Mouse (Mus musculus) midbrain, embryonic 15.5 days (tissue): ENCODE results near the gene Phykpl. TPM values are rescaled to one million over a fixed set of nuclear protein-coding genes. Genes with fewer than 3 reads are reported as not detected.
"Not testable (repeated sequence)": the region's sequence is repeated elsewhere in the genome, so short reads cannot be mapped to it uniquely, and the experiment has no call there.

Source experiments
- ATAC-seq: fragments of 200-750 bp; cut with Nextera tagmentation; replicated peaks from 2 replicates; pipeline ENCODE4 v1.8.0; 2017; ENCODE audit warnings: moderate TSS enrichment
- H3K27ac ChIP-seq: fragments of 300-500 bp; sonication (generic); 2 replicates; pipeline ENCODE4 v1.5.1; 2015; ENCODE audit warnings: mild to moderate bottlenecking, inconsistent platforms
- H3K27me3 ChIP-seq: fragments of 300-500 bp; sonication (generic); replicated peaks from 2 replicates; pipeline ENCODE4 v1.6.1; 2015; ENCODE audit warnings: inconsistent platforms
- H3K36me3 ChIP-seq: fragments of 300-500 bp; sonication (generic); replicated peaks from 2 replicates; pipeline ENCODE4 v1.6.1; 2015; ENCODE audit warnings: inconsistent platforms
- H3K4me1 ChIP-seq: fragments of 300-500 bp; sonication (generic); 2 replicates; pipeline ENCODE4 v1.6.1; 2015; ENCODE audit warnings: inconsistent platforms
- H3K4me2 ChIP-seq: fragments of 300-500 bp; sonication (generic); 2 replicates; pipeline ENCODE4 v1.6.1; 2015; ENCODE audit warnings: inconsistent platforms, mild to moderate bottlenecking, moderate library complexity
- H3K4me3 ChIP-seq: fragments of 300-500 bp; sonication (generic); 2 replicates; pipeline ENCODE4 v1.5.1; 2015; ENCODE audit warnings: mild to moderate bottlenecking, inconsistent platforms
- H3K9ac ChIP-seq: fragments of 300-500 bp; sonication (generic); 2 replicates; pipeline ENCODE4 v1.6.1; 2015; ENCODE audit warnings: mild to moderate bottlenecking, inconsistent platforms
- H3K9me3 ChIP-seq: fragments of 300-500 bp; sonication (generic); 2 replicates; pipeline ENCODE4 v1.6.1; 2016; ENCODE audit warnings: inconsistent platforms
- WGBS: fragments of 180-500 bp; shearing (Covaris S2); methylation state at CpG from one replicate; pipeline ENCODE4 v1.1.7; 2015; ENCODE audit warnings: mixed read lengths; 5-methylcytosine and 5-hydroxymethylcytosine counted together
- polyA plus RNA-seq: library from polyadenylated mRNA; unstranded; fragments of >200 nt; fragmentation: Nextera tagmentation; extraction: Ambion mirVana; gene quantifications from 2 replicates; pipeline ENCODE4 v1.2.1, GENCODE M21; 2015

The Phykpl gene
- polyA plus RNA-seq, 1 experiment from 2014 or later: 9.7 TPM

DNA sequence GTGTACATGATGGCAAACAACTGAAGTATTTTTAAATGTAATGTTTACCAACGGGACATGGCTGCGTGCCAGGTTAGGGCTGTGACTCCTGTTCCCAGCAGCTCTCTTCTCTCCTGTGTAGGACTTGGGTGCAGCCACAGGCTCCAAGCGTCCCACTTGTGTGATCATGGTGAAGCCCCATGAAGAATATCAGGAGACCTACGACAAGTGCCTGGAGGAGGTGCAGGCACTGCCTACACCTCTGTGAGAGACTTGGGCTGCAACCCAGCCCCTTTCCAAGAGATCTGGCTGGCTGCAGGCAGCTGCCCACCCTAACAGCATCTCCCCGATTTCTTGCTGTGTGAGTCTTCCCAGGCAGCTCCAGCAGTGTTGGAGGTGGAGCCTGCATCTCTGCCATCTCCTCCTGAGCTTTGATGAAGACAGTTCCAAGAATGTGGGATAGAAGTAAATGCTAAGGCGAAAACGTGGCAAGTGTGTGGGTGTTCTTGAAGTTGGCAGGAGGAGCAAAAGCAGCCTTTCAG, 38.5 kb downstream of the Phykpl start:
- WGBS: 89% methylated on average over 7 of the region's 7 CpGs
- no peak for ATAC-seq
- no peak overlapping the region for H3K27ac ChIP-seq
- H3K4me1 ChIP-seq: peaks cover 21% of the 10 kb centered on the region
- no peak overlapping the region for H3K9ac ChIP-seq
- no peak overlapping the region for H3K4me2 ChIP-seq
- H3K27me3 ChIP-seq: no peaks in the 10 kb centered on the region
- peaks cover 47% of the 10 kb centered on the region for H3K36me3 ChIP-seq
- H3K9me3 ChIP-seq: no peaks in the 10 kb centered on the region
- no peak overlapping the region for H3K4me3 ChIP-seq

DNA sequence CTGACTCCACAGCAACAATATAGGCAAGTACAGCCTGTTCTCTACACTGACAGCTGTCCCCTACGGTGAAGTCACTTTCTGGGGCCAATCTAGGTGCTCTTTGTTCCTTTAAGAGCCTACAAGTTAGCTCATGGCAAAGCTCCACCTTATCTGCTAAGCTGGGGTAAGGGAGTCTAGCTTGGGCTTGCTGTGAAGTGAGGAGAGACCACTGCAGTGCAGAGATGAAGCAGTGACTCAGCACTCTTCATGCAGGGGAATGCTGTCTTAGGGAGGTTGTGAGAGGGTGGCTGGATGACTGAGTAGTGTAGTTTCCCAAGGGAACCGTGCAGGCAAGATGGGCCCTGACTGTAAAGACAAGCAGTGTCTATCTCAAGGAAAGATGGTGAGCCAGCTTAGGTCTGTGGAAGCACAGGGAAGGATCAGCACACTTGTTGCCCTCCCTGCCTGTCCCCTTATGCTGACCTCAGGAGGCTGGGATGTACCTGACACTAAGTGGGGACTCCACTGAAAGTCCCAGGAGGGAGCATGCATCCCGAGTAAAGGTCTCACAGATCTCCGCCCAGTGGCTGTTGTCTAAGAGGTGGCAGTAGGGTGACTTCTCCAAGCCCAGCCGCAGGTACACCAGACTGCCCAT, 40.7 kb downstream of the Phykpl start:
- Histone ChIP-seq H3K9me3 (no peaks in the 10 kb centered on the region), H3K36me3 (peaks cover 52% of the 10 kb centered on the region), H3K4me2 (no peak overlapping the region), H3K27me3 (no peaks in the 10 kb centered on the region), H3K9ac (no peak overlapping the region), H3K4me3 (no peak overlapping the region), H3K27ac (no peak overlapping the region), H3K4me1 (peaks cover 14% of the 10 kb centered on the region)
- WGBS: 86% methylated on average over 5 of the region's 5 CpGs
- no peak for ATAC-seq

DNA sequence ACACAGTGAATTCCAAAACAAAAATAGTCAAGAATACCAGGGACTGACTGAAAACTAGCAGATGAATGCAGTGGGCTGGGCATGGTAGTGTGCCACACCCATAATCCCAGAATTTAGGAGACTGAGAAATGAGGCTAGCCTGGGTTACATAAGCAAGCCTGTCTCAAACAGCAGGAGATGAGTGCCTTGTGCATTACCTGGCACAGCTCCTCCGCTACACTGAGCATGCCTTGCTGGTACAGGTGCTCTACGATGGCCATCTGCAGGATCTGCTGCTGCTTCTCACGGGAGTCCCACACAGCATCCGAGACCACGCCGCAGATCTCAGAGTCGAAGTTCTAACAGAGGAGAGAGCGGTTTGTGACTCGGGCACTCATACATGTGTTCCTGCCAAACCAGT, 42.9 kb downstream of the Phykpl start:
- Histone ChIP-seq H3K4me1 (peaks cover 4% of the 10 kb centered on the region; the same call in 1 of the 2 replicates), H3K27me3 (no peaks in the 10 kb centered on the region), H3K4me3 (no peak overlapping the region), H3K9me3 (no peaks in the 10 kb centered on the region), H3K36me3 (peaks cover 52% of the 10 kb centered on the region), H3K27ac (no peak overlapping the region), H3K9ac (no peak overlapping the region), H3K4me2 (no peak overlapping the region)
- WGBS: 93% methylated on average over 9 of the region's 9 CpGs
- no peak for ATAC-seq

DNA sequence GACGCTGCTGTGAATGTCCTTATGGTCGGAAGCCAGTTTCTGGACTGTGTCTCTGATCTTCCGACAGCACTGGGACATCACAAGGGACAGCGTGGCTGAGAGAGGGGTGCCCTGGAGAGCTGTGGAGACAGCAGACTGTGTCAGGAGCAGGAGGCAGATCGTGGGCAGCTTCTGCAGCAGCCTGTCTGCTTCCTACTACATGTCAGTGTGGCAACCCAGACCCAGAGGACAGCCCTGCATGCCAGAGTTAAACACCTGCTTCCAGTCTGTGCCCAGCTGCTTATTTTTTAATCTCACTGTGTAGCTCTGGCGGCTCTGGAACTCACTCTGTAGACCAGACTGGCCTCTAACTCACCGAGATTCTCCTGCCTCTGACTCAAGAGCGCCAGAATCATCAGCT, 43.4 kb downstream of the Phykpl start:
- ATAC-seq: no peak
- H3K4me1 ChIP-seq: peaks cover 7% of the 10 kb centered on the region; the same call in 1 of the 2 replicates

DNA sequence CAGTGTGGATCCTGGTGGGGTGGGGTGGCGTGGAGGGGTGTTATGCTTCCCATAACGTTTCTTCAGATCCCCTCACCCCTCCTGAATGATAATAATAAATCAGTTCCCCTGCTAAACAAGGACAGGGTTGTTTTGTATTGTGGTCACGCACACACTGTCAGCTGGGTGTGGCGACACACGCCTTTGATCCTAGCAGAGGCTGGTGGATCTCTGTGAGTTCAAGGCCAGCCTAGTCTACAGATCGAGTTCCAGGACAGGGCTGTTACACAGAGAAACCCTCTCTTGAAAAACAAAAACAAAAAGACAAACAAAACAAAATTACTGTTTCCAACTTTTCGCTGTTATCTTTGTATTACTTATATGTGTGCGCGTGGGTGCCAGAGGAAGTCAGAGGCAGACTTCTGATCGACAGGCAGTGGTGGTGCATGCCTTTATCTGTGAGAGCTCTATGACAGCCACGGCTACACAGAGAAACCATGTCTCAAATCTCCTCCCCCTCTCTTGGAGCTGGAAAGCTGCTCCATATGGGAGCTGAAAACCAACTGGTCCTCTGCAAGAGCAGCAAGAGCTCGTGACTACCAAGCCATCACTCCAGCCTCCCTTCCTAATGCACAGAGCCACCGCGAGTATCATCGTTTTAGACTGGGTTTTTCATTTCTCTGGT, 45.2 kb downstream of the Phykpl start:
- 83% methylated on average over 15 of the region's 15 CpGs for WGBS
- no peak overlapping the region for H3K27ac ChIP-seq
- no peak overlapping the region for H3K4me3 ChIP-seq
- peaks cover 30% of the 10 kb centered on the region for H3K36me3 ChIP-seq
- ATAC-seq: no peak
- no peak overlapping the region for H3K4me2 ChIP-seq
- H3K4me1 ChIP-seq: peaks cover 17% of the 10 kb centered on the region
- H3K9ac ChIP-seq: no peak overlapping the region
- H3K27me3 ChIP-seq: no peaks in the 10 kb centered on the region
- no peaks in the 10 kb centered on the region for H3K9me3 ChIP-seq

More for the DNA sequence above, 43.4 kb downstream of the Phykpl start:
- 88% methylated on average over 8 of the region's 8 CpGs for WGBS
- H3K4me3 ChIP-seq: no peak overlapping the region
- no peaks in the 10 kb centered on the region for H3K9me3 ChIP-seq
- no peak overlapping the region for H3K27ac ChIP-seq
- peaks cover 47% of the 10 kb centered on the region for H3K36me3 ChIP-seq
- no peak overlapping the region for H3K4me2 ChIP-seq
- H3K9ac ChIP-seq: no peak overlapping the region
- H3K27me3 ChIP-seq: no peaks in the 10 kb centered on the region

DNA sequence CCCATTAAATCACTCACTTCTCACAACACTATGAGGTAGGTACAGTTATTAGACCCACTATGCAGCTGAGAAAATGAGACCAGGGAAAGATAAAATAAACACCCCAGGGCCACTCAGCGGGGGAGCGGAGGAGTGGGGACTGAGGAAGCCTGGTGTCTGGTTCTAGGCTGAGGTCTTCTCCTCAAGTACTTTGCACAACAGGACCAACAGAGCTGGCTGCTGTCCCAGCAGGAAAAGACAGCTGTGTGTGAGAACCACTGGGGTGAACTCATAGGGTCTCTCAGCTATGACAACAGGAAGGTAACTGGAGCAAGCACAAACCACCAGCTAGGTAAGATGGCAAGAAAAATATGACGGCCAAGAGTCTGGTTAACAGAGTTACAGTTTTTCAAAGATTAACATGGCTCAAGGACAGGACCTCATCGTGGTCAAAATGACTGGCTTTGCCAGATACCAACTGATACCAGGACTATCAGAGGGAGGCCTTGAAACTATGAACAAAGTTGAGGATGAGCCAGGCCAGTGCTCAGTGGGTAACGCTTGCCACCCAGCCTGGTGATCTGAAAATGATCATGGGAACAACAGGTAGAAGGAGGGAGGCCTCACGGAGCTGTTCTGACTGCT, 47.7 kb downstream of the Phykpl start:
- 91% methylated on average over 6 of the region's 6 CpGs for WGBS
- Histone ChIP-seq H3K9me3 (no peaks in the 10 kb centered on the region), H3K27me3 (no peaks in the 10 kb centered on the region), H3K4me2 (no peak overlapping the region), H3K27ac (no peak overlapping the region), H3K4me3 (no peak overlapping the region), H3K4me1 (peaks cover 30% of the 10 kb centered on the region), H3K36me3 (peaks cover 13% of the 10 kb centered on the region; the same call in 1 of the 2 replicates), H3K9ac (no peak overlapping the region)
- ATAC-seq: no peak

DNA sequence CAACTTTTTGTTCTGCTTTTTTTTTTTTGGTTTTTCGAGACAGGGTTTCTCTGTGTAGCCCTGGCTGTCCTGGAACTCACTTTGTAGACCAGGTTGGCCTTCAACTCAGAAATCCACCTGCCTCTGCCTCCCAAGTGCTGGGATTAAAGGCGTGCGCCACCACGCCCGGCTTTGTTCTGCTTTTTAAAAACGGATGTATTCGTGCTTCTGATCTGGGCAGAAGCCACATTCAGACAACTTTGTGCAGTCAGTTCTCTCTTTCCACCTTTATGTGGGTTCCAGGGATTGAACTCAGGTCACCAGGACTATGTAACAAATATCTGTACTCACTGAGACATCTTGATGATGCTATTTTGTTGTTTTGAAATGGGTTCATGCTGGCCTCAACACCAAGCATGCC, 48.6 kb downstream of the Phykpl start:
- H3K9me3 ChIP-seq, H3K36me3 ChIP-seq, H3K4me2 ChIP-seq, H3K27me3 ChIP-seq, H3K4me3 ChIP-seq, ATAC-seq, H3K9ac ChIP-seq, H3K27ac ChIP-seq: not testable (repeated sequence)
- H3K4me1 ChIP-seq: peaks cover 35% of the 10 kb centered on the region
- WGBS: 95% methylated on average over 7 of the region's 7 CpGs

DNA sequence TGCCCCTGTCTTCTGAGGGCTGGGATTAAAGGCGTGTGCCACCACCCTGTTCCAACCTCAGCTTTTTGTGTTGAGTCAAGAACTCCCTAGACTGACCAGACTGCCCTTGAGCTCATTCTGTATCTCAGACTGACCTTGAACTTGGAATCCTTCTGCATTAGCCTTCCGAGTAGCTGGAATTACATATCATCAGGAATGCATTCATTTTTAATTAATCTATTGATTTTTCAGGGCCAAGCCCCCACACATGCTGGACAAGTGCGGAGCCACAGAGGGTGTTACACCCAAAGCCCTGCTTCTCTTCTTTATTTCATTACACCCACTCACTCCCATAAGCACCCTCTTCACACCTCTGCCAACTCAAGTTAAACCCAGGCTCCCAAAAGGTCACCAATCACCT, 49.2 kb downstream of the Phykpl start:
- H3K27ac ChIP-seq: no peak overlapping the region
- peaks cover 35% of the 10 kb centered on the region for H3K4me1 ChIP-seq
- 92% methylated on average over 3 of the region's 3 CpGs for WGBS
- H3K9me3 ChIP-seq: no peaks in the 10 kb centered on the region
- no peak overlapping the region for H3K4me3 ChIP-seq
- H3K9ac ChIP-seq: no peak overlapping the region
- peaks cover 10% of the 10 kb centered on the region for H3K27me3 ChIP-seq
- H3K4me2 ChIP-seq: no peak overlapping the region
- no peaks in the 10 kb centered on the region for H3K36me3 ChIP-seq
- ATAC-seq: no peak

DNA sequence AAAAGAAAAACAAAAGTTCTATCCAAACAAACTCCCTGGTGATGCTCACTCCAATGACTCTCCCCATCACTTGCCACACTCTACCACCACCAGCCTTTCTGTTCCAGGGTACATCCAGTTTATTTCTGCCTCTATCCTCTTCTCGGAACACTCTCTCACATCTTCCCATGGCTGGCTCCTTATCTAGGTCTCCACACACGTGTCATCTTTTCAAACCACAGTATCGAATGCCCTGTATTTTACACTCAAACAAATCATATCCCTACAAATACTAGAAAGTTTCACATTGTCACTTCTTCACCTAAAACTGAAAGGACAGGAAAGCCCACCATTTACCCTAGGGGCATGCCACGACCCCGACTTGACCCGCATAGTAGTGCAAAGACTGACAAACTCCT, 50.6 kb downstream of the Phykpl start:
- WGBS: 25% methylated on average over 6 of the region's 6 CpGs
- H3K27ac ChIP-seq: peak overlapping the region; percentile 88
- ATAC-seq: no peak

DNA sequence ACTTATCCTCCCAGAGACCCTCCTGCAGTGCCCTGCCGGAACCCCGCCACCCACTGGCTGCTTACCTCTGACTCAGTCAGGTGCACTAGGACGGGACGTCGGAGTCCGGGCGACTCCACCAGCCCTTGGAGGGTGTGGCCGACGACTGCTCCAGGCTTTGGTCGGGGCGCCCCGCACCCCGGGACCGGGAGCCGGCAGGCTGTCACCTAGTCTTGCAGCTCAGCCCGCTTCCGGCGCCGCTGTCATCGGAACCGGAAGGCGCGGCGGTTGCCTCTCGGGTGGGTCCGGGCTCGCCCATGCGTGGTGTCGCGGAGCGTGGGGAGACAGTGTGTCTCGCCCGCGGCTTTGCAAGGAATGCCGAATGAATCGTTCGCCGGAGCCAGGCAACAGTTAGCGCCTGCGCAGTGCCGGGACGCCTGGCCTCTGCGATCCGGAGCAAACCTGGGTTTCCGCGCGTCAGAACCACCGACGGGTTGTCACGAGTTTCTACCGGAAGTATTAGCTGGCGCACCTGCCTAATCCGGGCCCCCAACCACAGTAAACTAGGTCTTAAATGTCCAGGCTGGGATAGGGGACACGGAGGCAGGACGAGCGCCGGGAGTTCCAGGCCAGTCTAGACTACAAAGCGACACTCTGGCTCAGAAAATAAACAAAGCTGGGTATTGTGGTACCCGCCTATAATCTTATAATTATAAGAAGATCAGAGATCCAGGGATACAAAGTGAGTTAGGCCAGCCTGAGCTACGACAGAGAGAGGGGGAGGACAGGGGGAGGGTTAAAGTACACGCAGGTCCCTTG, 51.2 kb downstream of the Phykpl start, which contains the start of gene Rmnd5b:
Gene Rmnd5b, minus strand, starts transcription at position 372 of the 798 bp plus-strand sequence.
- peak; percentile 95 for ATAC-seq
- WGBS: under 1% methylated on average over 61 of the region's 61 CpGs

More for the DNA sequence above, 50.6 kb downstream of the Phykpl start:
- Histone ChIP-seq H3K36me3 (no peaks in the 10 kb centered on the region), H3K4me1 (peaks cover 35% of the 10 kb centered on the region), H3K27me3 (peaks cover 10% of the 10 kb centered on the region), H3K4me3 (peak overlapping the region; percentile 97), H3K9me3 (no peaks in the 10 kb centered on the region), H3K4me2 (peak overlapping the region; percentile 79), H3K9ac (peak overlapping the region; percentile 88)

DNA sequence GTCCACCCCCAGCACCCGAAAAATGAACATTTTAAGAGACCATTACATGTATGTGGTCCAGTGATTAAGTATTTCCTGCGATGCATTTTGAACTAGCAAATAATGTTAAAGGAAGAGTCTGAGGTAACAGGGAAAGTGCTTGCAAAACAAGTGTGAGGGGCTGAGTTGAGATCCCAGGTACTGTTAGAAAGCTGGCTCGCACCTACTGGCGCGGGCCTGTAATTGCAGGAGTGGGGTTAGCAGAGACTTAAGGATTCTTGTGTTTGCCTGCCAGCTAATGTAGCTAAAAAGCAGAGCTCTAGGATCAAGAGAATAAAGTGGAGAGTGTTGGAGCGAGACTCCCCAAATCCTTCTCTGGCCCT, 51.7 kb downstream of the Phykpl start:
- peaks cover 10% of the 10 kb centered on the region for H3K27me3 ChIP-seq
- H3K27ac ChIP-seq: peak overlapping the region; percentile 88
- H3K9me3 ChIP-seq: no peaks in the 10 kb centered on the region
- peak overlapping the region; percentile 97 for H3K4me3 ChIP-seq
- 2% methylated on average over 6 of the region's 6 CpGs for WGBS
- H3K36me3 ChIP-seq: no peaks in the 10 kb centered on the region
- peaks cover 35% of the 10 kb centered on the region for H3K4me1 ChIP-seq
- peak overlapping the region; percentile 79 for H3K4me2 ChIP-seq
- peak overlapping the region; percentile 88 for H3K9ac ChIP-seq
- peak; percentile 28; the same call in 1 of the 2 replicates for ATAC-seq

More for the DNA sequence above, 51.2 kb downstream of the Phykpl start, which contains the start of gene Rmnd5b:
- Histone ChIP-seq H3K4me2 (peak within 1 kb of the TSS; percentile 79), H3K9ac (peak within 1 kb of the TSS; percentile 88), H3K27me3 (peaks cover 10% of the 10 kb centered on the region), H3K9me3 (no peaks in the 10 kb centered on the region), H3K4me3 (peak within 1 kb of the TSS; percentile 97), H3K4me1 (peaks cover 35% of the 10 kb centered on the region), H3K27ac (peak within 1 kb of the TSS; percentile 88), H3K36me3 (no peaks in the 10 kb centered on the region)

DNA sequence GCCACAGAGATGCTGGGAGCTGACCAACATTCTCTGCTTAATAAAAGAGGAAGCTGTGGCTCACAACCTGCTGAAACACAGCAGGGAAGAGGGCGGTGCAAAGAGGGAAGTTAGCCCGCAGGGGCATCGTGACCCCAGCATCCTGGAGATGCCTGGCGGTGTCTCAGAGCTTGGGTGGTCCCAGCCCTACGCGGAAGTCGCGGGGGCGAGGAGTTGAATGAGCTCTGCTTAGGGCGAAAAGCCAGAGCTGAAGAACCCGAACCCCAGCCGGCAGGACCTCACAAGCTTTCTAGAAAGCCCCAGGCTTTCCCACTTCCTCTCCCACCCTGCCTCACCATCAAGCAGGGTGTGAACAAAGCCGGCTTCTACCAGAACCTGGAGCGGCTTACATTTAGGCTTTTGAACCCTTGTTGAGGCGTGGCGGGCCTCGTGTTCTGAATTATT, 53.4 kb downstream of the Phykpl start:
- WGBS: 6% methylated on average over 17 of the region's 17 CpGs
- H3K27ac ChIP-seq: no peak overlapping the region
- H3K36me3 ChIP-seq: no peaks in the 10 kb centered on the region
- H3K4me3 ChIP-seq: no peak overlapping the region
- no peak for ATAC-seq
- H3K4me2 ChIP-seq: no peak overlapping the region
- H3K9me3 ChIP-seq: no peaks in the 10 kb centered on the region
- H3K9ac ChIP-seq: no peak overlapping the region
- peaks cover 10% of the 10 kb centered on the region for H3K27me3 ChIP-seq
- H3K4me1 ChIP-seq: peaks cover 27% of the 10 kb centered on the region
